Mouse (Mus musculus) forebrain, embryonic 14.5 days (tissue): ENCODE data around the gene Ddx42. TPM values are rescaled to one million over a fixed set of nuclear protein-coding genes. Genes with fewer than 3 reads are reported as not detected.
"Not testable (repeated sequence)": the region's sequence is repeated elsewhere in the genome, so short reads cannot be mapped to it uniquely, and the experiment has no call there.

ENCODE experiments used
- ATAC-seq: fragments of 200-750 bp; cut with Nextera tagmentation; 2 replicates; pipeline ENCODE4 v1.8.0; 2017; ENCODE audit warnings: mild to moderate bottlenecking, moderate library complexity
- DNase-seq: peaks from one replicate; pipeline ENCODE4 v3.0.0-alpha.2; 2015; ENCODE audit warnings: low spot score
- H3K27ac ChIP-seq: fragments of 300-500 bp; sonication (generic); 2 replicates; pipeline ENCODE4 v1.5.1; 2014; ENCODE audit warnings: low read depth, mild to moderate bottlenecking, control low read depth, low read length, moderate library complexity
- H3K27me3 ChIP-seq: fragments of 300-500 bp; sonication (generic); replicated peaks from 2 replicates; pipeline ENCODE4 v1.6.1; 2014; ENCODE audit warnings: low read length, control low read depth, mixed read lengths; ENCODE audit not compliant: control insufficient read depth, insufficient read depth
- H3K36me3 ChIP-seq: fragments of 300-500 bp; sonication (generic); 2 replicates; pipeline ENCODE4 v1.6.1; 2014; ENCODE audit warnings: low read length, control low read depth; ENCODE audit not compliant: control insufficient read depth, insufficient read depth
- H3K4me1 ChIP-seq: fragments of 300-500 bp; sonication (generic); 2 replicates; pipeline ENCODE4 v1.6.1; 2014; ENCODE audit warnings: antibody characterized with exemption, low read length, control low read depth; ENCODE audit not compliant: control insufficient read depth, insufficient read depth
- H3K4me2 ChIP-seq: fragments of 300-500 bp; sonication (generic); 2 replicates; pipeline ENCODE4 v1.6.1; 2014; ENCODE audit warnings: mild to moderate bottlenecking, control low read depth, low read length
- H3K4me3 ChIP-seq: fragments of 300-500 bp; sonication (generic); 2 replicates; pipeline ENCODE4 v1.5.1; 2014; ENCODE audit warnings: low read depth, low read length, control low read depth
- H3K9ac ChIP-seq: fragments of 300-500 bp; sonication (generic); 2 replicates; pipeline ENCODE4 v1.6.1; 2014; ENCODE audit warnings: mild to moderate bottlenecking, low read length, control low read depth, moderate library complexity
- H3K9me3 ChIP-seq: fragments of 300-500 bp; sonication (generic); replicated peaks from 2 replicates; pipeline ENCODE4 v1.6.1; 2016; ENCODE audit warnings: low read length, control low read depth, mixed read lengths; ENCODE audit not compliant: control insufficient read depth
- WGBS: fragments of 180-500 bp; shearing (Covaris S2); extraction: QIAGEN DNeasy Blood & Tissue Kit; methylation state at CpG from one replicate; pipeline ENCODE4 v1.1.7; 2014; 5-methylcytosine and 5-hydroxymethylcytosine counted together
- polyA plus RNA-seq: library from polyadenylated mRNA; unstranded; fragments of >200 nt; fragmentation: Nextera tagmentation; extraction: Ambion mirVana; gene quantifications from 2 replicates; pipeline ENCODE4 v1.2.1, GENCODE M21; 2014

Ddx42 gene
- polyA plus RNA-seq, 1 experiment from 2014 or later, result 65.6 TPM

DNA sequence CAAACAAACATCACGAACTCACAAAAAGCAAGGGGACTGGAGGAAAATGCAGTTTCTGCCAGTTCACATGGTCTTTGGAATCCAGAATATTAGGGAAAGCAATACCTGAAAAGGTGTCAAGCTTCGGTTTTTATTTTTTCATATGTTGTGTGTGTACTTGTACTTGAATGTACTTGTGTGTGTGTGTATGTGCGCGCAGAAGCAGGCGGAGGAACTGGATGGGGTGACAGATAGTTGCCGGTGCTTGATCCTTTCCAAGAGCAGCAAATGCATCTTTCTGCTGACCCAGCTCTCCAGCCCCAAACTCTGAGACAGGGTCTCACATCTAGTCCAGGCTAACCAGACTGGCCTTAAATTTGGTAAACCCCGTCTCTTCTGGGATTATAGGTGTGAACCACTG is 21.8 kb upstream of the Ddx42 start:
- no peak for ATAC-seq
- no peak overlapping the region for H3K9ac ChIP-seq

DNA sequence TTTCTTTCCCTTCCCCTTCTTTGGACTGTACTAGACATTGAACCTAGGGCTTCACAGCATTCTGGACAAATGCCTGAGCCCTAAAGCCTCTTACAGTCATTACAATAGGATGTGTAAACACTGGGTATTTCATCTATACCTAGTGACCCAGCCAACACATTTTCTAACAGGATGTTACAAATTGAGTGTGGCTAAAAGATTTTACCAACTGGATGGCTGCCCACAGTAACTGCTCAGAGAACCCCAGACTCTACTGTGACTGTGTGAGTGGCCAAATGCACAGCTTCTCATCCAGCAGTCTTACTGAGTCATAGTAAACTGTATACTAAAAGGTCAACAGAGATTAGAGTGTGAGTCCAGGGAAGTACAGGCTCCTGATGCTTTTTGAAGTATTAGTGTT is 21.4 kb upstream of the Ddx42 start:
- Histone ChIP-seq H3K9ac (no peak overlapping the region), H3K9me3 (no peaks in the 10 kb centered on the region), H3K4me3 (no peak overlapping the region), H3K36me3 (peaks cover 21% of the 10 kb centered on the region), H3K27me3 (no peaks in the 10 kb centered on the region), H3K27ac (no peak overlapping the region), H3K4me2 (no peak overlapping the region), H3K4me1 (peaks cover 6% of the 10 kb centered on the region)
- DNase-seq (no peak), ATAC-seq (no peak)

More for the DNA sequence above, 21.8 kb upstream of the Ddx42 start:
- Histone ChIP-seq H3K4me1 (peaks cover 6% of the 10 kb centered on the region), H3K9me3 (no peaks in the 10 kb centered on the region), H3K36me3 (peaks cover 21% of the 10 kb centered on the region), H3K4me2 (no peak overlapping the region), H3K4me3 (no peak overlapping the region), H3K27ac (no peak overlapping the region), H3K27me3 (no peaks in the 10 kb centered on the region)
- 93% methylated on average over 7 of the region's 7 CpGs for WGBS
- DNase-seq, result no peak

DNA sequence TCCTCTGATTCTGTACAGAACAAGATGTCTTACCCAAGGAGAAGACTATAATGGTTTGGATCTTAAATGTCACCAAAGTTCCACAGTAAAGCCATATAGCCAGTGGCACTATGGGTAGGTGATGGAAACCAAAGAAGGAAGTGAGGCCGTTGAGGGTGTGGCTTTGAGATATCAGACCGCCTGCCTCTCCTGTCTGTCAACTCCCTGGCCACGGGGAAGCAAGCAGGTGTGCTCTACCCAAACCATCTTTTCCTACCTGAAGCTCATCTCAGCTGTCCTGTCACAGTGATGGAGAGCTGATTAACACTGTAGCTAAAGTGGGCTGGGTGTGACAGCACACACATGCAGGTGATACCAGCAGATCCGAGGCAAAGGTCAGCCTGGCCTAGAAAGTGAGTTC is 18.4 kb upstream of the Ddx42 start:
- no peak overlapping the region for H3K4me3 ChIP-seq
- peaks cover 48% of the 10 kb centered on the region for H3K36me3 ChIP-seq
- ATAC-seq, result no peak
- 87% methylated on average over 4 of the region's 4 CpGs for WGBS
- no peak overlapping the region for H3K9ac ChIP-seq
- no peaks in the 10 kb centered on the region for H3K4me1 ChIP-seq
- no peak overlapping the region for H3K27ac ChIP-seq
- DNase-seq, result no peak
- no peaks in the 10 kb centered on the region for H3K9me3 ChIP-seq
- no peak overlapping the region for H3K4me2 ChIP-seq
- H3K27me3 ChIP-seq, result no peaks in the 10 kb centered on the region

DNA sequence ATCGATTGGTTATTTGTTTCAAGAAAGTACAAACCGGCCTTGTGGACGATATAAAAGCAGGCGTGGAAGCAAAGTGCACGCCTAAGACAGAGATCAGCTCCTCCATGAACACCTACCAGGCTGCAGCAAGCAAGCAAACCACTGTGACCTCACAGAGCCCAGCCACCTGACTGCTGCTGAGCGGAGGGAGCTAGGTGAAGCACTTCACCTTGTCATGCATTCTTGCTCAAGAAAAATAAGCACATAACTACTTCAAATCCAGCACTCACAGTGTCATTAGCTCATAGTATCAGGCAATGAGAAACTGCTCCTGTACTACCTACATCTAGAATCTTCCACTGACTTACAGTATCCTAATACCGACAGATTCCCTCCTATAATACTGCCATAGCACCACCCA is 16.7 kb upstream of the Ddx42 start:
- H3K4me3 ChIP-seq, H3K27ac ChIP-seq, H3K4me2 ChIP-seq, ATAC-seq, DNase-seq, H3K27me3 ChIP-seq, H3K9ac ChIP-seq, H3K9me3 ChIP-seq, H3K4me1 ChIP-seq: not testable (repeated sequence)
- H3K36me3 ChIP-seq, result peaks cover 64% of the 10 kb centered on the region
- 97% methylated on average over 7 of the region's 7 CpGs for WGBS

DNA sequence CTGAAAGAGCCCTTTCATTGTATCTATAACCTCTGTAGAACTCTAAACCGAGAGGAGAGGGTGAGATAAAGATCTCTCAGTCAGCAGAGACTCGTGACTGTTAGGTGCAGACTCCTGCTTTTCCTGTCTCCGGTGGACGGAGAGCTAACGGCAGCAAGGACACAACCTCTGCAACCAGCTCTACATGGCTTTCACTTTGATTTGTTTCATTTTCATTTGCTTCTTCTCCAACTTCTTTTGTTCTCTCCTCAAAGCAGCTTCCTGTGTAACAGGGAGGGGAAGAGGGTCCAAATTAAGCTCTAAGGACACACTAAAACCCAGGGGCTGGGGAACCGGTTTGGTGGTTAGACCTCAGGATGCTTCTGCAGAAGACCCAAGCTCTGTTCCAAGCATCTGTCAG is 16.0 kb upstream of the Ddx42 start:
- no peak overlapping the region for H3K9ac ChIP-seq
- H3K9me3 ChIP-seq, result no peaks in the 10 kb centered on the region
- no peaks in the 10 kb centered on the region for H3K4me1 ChIP-seq
- H3K4me3 ChIP-seq, result no peak overlapping the region
- DNase-seq, result no peak
- no peak for ATAC-seq
- no peak overlapping the region for H3K27ac ChIP-seq
- no peaks in the 10 kb centered on the region for H3K27me3 ChIP-seq
- no peak overlapping the region for H3K4me2 ChIP-seq
- WGBS, result 88% methylated on average over 6 of the region's 6 CpGs
- H3K36me3 ChIP-seq, result peaks cover 72% of the 10 kb centered on the region

DNA sequence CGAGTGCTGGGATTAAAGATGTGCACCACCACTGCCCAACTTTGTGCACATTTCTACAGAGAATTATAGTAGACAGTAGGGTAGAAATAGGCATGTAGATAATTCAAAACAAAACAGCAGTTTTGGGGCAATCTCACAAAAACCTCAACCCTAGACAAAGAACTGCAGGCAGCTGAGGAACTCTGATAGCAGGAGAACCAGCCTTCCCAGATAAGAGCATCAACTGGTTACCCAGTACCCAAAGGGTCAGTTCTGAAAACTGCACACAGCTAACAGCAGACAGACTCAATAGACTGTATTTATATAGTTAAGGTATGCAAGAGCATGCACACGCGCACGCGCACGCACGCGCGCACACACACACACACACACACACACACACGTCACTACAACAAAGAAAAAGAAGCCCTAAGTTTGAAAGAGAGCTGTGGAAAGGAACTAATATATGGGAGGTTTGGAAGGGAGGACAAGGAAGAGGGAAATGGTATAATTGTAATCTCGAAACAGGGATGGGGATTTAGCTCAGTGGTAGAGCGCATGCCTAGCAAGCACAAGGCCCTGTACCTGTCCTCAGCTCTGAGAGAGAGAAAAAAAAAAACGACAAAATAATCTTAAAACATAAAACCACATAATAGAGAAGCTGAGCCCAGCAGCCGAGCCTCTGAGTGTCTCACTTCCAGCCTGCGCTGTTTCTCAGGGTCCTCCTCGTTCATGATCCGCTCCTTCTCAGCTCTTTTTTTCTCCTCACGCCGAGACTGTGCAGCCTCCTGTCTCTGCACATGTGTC is 15.2 kb upstream of the Ddx42 start:
- DNase-seq, result no peak
- H3K9me3 ChIP-seq, result no peaks in the 10 kb centered on the region
- no peaks in the 10 kb centered on the region for H3K27me3 ChIP-seq
- no peak overlapping the region for H3K4me2 ChIP-seq
- H3K9ac ChIP-seq, result no peak overlapping the region
- H3K36me3 ChIP-seq, result peaks cover 77% of the 10 kb centered on the region
- 94% methylated on average over 19 of the region's 19 CpGs for WGBS
- no peak overlapping the region for H3K27ac ChIP-seq
- H3K4me3 ChIP-seq, result no peak overlapping the region
- no peak for ATAC-seq
- no peaks in the 10 kb centered on the region for H3K4me1 ChIP-seq

DNA sequence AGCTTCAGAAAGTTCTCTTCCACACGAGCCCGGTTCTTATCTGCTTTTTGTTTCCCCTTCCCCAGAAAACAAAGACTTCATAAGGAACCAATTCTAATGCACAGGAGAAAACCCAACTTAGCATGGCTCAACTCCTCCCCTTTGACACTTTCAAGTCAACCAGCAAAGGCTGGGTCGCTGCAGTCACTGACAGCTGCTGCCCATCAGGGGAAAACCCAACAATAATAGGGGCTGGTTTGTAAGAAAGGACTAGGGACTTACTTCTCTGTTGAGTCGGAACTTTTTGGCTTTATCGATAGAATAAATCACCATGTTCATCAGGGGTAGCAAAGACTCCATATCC is 14.6 kb upstream of the Ddx42 start, which contains the start of gene Strada:
Gene Strada, minus strand, starts transcription at position 46 of the 343 bp plus-strand sequence.
- Histone ChIP-seq H3K27me3 (no peaks in the 10 kb centered on the region), H3K27ac (no peak within 1 kb of the TSS), H3K36me3 (peaks cover 81% of the 10 kb centered on the region), H3K4me2 (no peak within 1 kb of the TSS), H3K9ac (no peak within 1 kb of the TSS), H3K4me1 (no peaks in the 10 kb centered on the region), H3K4me3 (no peak within 1 kb of the TSS), H3K9me3 (no peaks in the 10 kb centered on the region)
- 88% methylated on average over 5 of the region's 5 CpGs for WGBS
- DNase-seq (no peak), ATAC-seq (no peak)

DNA sequence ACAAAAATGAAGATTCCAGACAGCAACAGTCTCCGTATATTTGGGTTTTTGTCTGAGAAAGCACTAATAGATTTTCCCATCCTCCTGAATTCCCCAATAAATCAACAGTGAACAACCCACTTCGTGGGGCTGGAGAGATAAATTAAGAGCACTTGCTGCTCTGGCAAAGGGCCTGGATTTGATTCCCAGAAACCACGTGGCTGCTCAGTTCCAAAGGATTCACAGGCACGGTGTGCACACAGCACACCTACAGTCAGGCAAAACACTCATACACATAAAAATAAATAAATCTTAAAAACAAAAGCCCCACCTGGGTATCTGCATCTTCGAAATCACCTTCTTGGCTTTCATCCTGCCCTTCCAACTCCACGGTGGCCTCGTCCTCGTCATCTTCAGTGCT is 4.0 kb upstream of the Ddx42 start:
- no peak overlapping the region for H3K9ac ChIP-seq
- peaks cover 9% of the 10 kb centered on the region for H3K4me1 ChIP-seq
- peaks cover 54% of the 10 kb centered on the region for H3K36me3 ChIP-seq
- no peaks in the 10 kb centered on the region for H3K9me3 ChIP-seq
- H3K4me2 ChIP-seq, result no peak overlapping the region
- WGBS, result 94% methylated on average over 8 of the region's 8 CpGs
- H3K4me3 ChIP-seq, result no peak overlapping the region
- H3K27ac ChIP-seq, result no peak overlapping the region
- ATAC-seq (no peak), DNase-seq (no peak)
- no peaks in the 10 kb centered on the region for H3K27me3 ChIP-seq

DNA sequence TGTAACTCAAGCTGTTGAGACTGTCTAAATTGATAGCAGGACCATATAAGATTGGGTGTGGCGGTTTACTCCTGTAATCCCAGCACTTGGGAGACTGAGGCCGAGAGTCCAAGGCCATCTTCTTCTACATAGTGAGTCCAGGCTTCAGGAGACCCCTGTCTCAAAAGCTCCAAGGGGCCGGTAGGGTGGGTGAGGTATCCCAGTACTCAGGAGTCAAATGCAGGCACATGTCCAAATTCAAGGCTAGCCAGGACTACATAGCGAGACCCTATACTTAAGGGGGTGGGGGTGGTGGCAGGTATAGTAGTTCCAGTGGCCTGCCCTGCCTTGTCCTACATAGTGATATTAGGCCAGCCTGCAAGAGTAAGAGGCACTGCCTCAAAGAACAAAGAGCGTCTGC is 1.9 kb upstream of the Ddx42 start:
- ATAC-seq (no peak), DNase-seq (no peak)
- Histone ChIP-seq H3K9ac (no peak overlapping the region; the same call in 1 of the 2 replicates), H3K4me3 (peak overlapping the region; percentile 99; the same call in 1 of the 2 replicates), H3K4me2 (peak overlapping the region; percentile 83), H3K4me1 (peaks cover 20% of the 10 kb centered on the region), H3K36me3 (peaks cover 33% of the 10 kb centered on the region), H3K27ac (no peak overlapping the region), H3K9me3 (no peaks in the 10 kb centered on the region), H3K27me3 (no peaks in the 10 kb centered on the region)
- WGBS, result 90% methylated on average over 5 of the region's 5 CpGs
